Mouse (Mus musculus): ENCODE results near the gene Arid3a. TPM values are rescaled to one million over a fixed set of nuclear protein-coding genes. Genes with fewer than 3 reads are reported as not detected.

The Arid3a gene
- polyA plus RNA-seq, 1 experiment from 2014 or later: 2.8 TPM

DNA sequence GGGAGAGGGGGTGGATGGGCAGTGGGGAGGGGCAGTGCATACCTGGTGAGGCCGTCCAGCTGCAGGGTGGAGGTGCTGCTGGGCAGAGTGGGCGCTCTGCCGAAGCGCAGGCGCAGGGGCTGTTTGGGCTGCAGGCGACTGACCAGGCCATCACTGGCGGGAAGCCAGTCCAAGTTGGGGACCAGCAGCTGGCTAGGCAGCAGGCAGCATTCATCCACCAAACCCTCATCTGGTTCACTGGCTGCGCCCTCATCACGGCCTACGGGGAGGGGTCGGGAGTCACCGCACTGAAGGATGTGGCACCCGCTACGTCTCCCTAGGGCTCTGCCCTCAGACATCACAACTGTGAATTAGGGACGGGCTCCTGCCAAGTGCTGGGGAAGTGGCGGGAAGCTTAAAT is 30.5 kb upstream of the Arid3a start:
- ATAC-seq (ENCODE audit: insufficient number of reproducible peaks, insufficient read depth, low FRiP score, low read depth): no peak
- Histone ChIP-seq H3K4me1 (ENCODE audit: control insufficient read depth in 2 of 2, insufficient read depth in 2 of 2, low read length in 2 of 2) (no peaks in the 10 kb centered on the region), H3K4me3 (ENCODE audit: control insufficient read depth in 1 of 2, insufficient read depth in 1 of 2, low read depth in 1 of 2, low read length in 2 of 2) (no peak overlapping the region), H3K4me2 (ENCODE audit: low read length) (no peak overlapping the region), H3K9me3 (ENCODE audit: control insufficient read depth, low read length) (no peaks in the 10 kb centered on the region), H3K27me3 (ENCODE audit: control insufficient read depth, insufficient read depth, low read length) (no peaks in the 10 kb centered on the region), H3K9ac (ENCODE audit: low read length) (no peak overlapping the region), H3K27ac (replicated peaks in 1 of 2; ENCODE audit: control insufficient read depth in 1 of 2, insufficient read depth in 1 of 2, low read depth in 2 of 2, low read length in 2 of 2) (no peak overlapping the region), H3K36me3 (ENCODE audit: control insufficient read depth, insufficient read depth, low read length) (peaks cover 67% of the 10 kb centered on the region)
- 91% methylated on average over 16 of the region's 16 CpGs for WGBS

- H3K36me3 ChIP-seq (ENCODE audit: control insufficient read depth, insufficient read depth, low read length): peaks cover 72% of the 10 kb centered on the region
- H3K9me3 ChIP-seq (ENCODE audit: control insufficient read depth, low read length): no peaks in the 10 kb centered on the region
- no peak overlapping the region for H3K27ac ChIP-seq (replicated peaks in 1 of 2; ENCODE audit: control insufficient read depth in 1 of 2, insufficient read depth in 1 of 2, low read depth in 2 of 2, low read length in 2 of 2)
- no peaks in the 10 kb centered on the region for H3K27me3 ChIP-seq (ENCODE audit: control insufficient read depth, insufficient read depth, low read length)
- H3K4me1 ChIP-seq (ENCODE audit: control insufficient read depth in 2 of 2, insufficient read depth in 2 of 2, low read length in 2 of 2): no peaks in the 10 kb centered on the region
- no peak for ATAC-seq (ENCODE audit: insufficient number of reproducible peaks, insufficient read depth, low FRiP score, low read depth)
- H3K4me3 ChIP-seq (ENCODE audit: control insufficient read depth in 1 of 2, insufficient read depth in 1 of 2, low read depth in 1 of 2, low read length in 2 of 2): no peak overlapping the region
- H3K9ac ChIP-seq (ENCODE audit: low read length): no peak overlapping the region
- WGBS: 89% methylated on average over 13 of the region's 13 CpGs
- H3K4me2 ChIP-seq (ENCODE audit: low read length): no peak overlapping the region
Observed at GRCm38 (mm10) chr10:79896814-79897213, 30.0 kb upstream of the Arid3a start.

- Histone ChIP-seq H3K4me1 (ENCODE audit: control insufficient read depth in 2 of 2, insufficient read depth in 2 of 2, low read length in 2 of 2) (no peaks in the 10 kb centered on the region), H3K36me3 (ENCODE audit: control insufficient read depth, insufficient read depth, low read length) (peaks cover 79% of the 10 kb centered on the region), H3K4me2 (ENCODE audit: low read length) (no peak overlapping the region), H3K9ac (ENCODE audit: low read length) (no peak overlapping the region), H3K27ac (replicated peaks in 1 of 2; ENCODE audit: control insufficient read depth in 1 of 2, insufficient read depth in 1 of 2, low read depth in 2 of 2, low read length in 2 of 2) (no peak overlapping the region), H3K4me3 (ENCODE audit: control insufficient read depth in 1 of 2, insufficient read depth in 1 of 2, low read depth in 1 of 2, low read length in 2 of 2) (no peak overlapping the region), H3K27me3 (ENCODE audit: control insufficient read depth, insufficient read depth, low read length) (no peaks in the 10 kb centered on the region), H3K9me3 (ENCODE audit: control insufficient read depth, low read length) (no peaks in the 10 kb centered on the region)
- 57% methylated on average over 20 of the region's 20 CpGs for WGBS
- no peak for ATAC-seq (ENCODE audit: insufficient number of reproducible peaks, insufficient read depth, low FRiP score, low read depth)
Observed at GRCm38 (mm10) chr10:79897316-79898245, 29.3 kb upstream of the Arid3a start.

DNA sequence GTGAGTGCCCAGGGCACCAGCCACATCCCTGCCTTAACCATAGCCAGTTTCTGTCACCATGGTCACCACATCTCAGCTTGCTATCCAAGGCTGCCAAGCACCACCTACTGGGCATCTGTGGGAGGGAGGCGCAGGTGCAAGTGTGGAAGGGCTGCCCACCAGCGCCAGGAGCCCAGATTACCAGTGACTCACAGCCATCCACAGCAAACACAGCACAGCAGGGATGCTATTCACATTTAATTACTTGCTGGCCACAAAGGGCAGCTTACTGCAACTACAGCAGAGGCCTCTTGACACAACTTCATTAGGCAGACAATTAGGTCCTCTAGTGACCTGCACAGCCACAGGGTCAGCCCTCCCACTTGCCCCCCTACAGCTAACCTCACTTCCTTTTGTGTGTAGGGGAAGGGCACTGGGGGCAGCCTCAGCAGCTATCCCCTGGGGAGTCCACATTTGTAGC is 25.9 kb upstream of the Arid3a start:
- no peak overlapping the region for H3K4me2 ChIP-seq (ENCODE audit: low read length)
- no peaks in the 10 kb centered on the region for H3K9me3 ChIP-seq (ENCODE audit: control insufficient read depth, low read length)
- 63% methylated on average over 2 of the region's 2 CpGs for WGBS
- ATAC-seq (ENCODE audit: insufficient number of reproducible peaks, insufficient read depth, low FRiP score, low read depth): no peak
- no peak overlapping the region for H3K4me3 ChIP-seq (ENCODE audit: control insufficient read depth in 1 of 2, insufficient read depth in 1 of 2, low read depth in 1 of 2, low read length in 2 of 2)
- no peak overlapping the region for H3K9ac ChIP-seq (ENCODE audit: low read length)
- H3K27ac ChIP-seq (replicated peaks in 1 of 2; ENCODE audit: control insufficient read depth in 1 of 2, insufficient read depth in 1 of 2, low read depth in 2 of 2, low read length in 2 of 2): no peak overlapping the region
- H3K4me1 ChIP-seq (ENCODE audit: control insufficient read depth in 2 of 2, insufficient read depth in 2 of 2, low read length in 2 of 2): no peaks in the 10 kb centered on the region
- no peaks in the 10 kb centered on the region for H3K27me3 ChIP-seq (ENCODE audit: control insufficient read depth, insufficient read depth, low read length)
- peaks cover 95% of the 10 kb centered on the region for H3K36me3 ChIP-seq (ENCODE audit: control insufficient read depth, insufficient read depth, low read length)

DNA sequence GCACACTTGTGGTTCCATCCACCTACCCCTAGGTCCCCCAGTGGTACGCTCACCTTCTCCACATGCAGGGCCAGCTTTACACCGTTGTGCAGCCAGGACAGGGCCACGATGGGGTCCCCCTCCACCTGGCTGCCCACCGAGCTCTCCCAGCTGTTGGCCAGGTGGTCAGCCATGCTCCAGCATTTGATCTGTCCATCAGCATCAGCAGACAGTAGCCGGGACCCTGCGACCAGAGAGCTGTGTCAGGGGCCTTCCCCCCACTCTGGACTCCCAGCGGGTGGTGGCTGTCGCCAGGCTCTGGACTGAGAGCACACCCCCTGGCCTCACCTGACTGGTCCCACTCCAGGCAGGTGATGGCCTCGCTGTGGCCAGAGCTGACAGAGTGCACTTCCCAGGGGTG is 20.1 kb upstream of the Arid3a start:
- H3K36me3 ChIP-seq (ENCODE audit: control insufficient read depth, insufficient read depth, low read length): peaks cover 72% of the 10 kb centered on the region
- H3K9me3 ChIP-seq (ENCODE audit: control insufficient read depth, low read length): no peaks in the 10 kb centered on the region
- H3K27me3 ChIP-seq (ENCODE audit: control insufficient read depth, insufficient read depth, low read length): no peaks in the 10 kb centered on the region
- H3K9ac ChIP-seq (ENCODE audit: low read length): no peak overlapping the region
- no peak overlapping the region for H3K4me3 ChIP-seq (ENCODE audit: control insufficient read depth in 1 of 2, insufficient read depth in 1 of 2, low read depth in 1 of 2, low read length in 2 of 2)
- H3K27ac ChIP-seq (replicated peaks in 1 of 2; ENCODE audit: control insufficient read depth in 1 of 2, insufficient read depth in 1 of 2, low read depth in 2 of 2, low read length in 2 of 2): no peak overlapping the region
- WGBS: 97% methylated on average over 9 of the region's 9 CpGs
- peaks cover 0 to 5% of the 10 kb centered on the region in 2 experiments; a peak in 2 of 4 replicates for H3K4me1 ChIP-seq (ENCODE audit: control insufficient read depth in 2 of 2, insufficient read depth in 2 of 2, low read length in 2 of 2)
- no peak overlapping the region for H3K4me2 ChIP-seq (ENCODE audit: low read length)
- no peak for ATAC-seq (ENCODE audit: insufficient number of reproducible peaks, insufficient read depth, low FRiP score, low read depth)

DNA sequence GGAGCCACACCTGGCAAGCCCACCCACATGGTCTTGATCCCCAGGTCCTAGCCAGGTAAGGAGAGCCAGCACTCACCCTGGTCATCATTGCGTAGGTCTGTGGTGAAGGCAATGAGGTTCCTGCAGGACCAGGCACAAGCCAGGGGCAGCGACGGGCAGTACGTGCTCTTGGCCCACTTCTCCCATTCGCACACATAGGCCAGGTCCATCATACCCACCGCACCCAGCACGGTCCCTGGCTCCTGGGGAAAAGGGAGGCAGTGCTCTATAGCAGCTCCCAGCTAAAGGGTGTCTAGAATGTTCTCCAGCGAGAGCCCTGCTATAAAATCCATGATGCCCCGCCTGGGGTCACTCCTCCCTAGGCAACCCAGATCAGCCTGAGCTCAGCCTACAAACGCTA is 19.4 kb upstream of the Arid3a start:
- no peak overlapping the region for H3K4me2 ChIP-seq (ENCODE audit: low read length)
- no peaks in the 10 kb centered on the region for H3K9me3 ChIP-seq (ENCODE audit: control insufficient read depth, low read length)
- peaks cover 71% of the 10 kb centered on the region for H3K36me3 ChIP-seq (ENCODE audit: control insufficient read depth, insufficient read depth, low read length)
- peaks cover 0 to 5% of the 10 kb centered on the region in 2 experiments; a peak in 2 of 4 replicates for H3K4me1 ChIP-seq (ENCODE audit: control insufficient read depth in 2 of 2, insufficient read depth in 2 of 2, low read length in 2 of 2)
- H3K4me3 ChIP-seq (ENCODE audit: control insufficient read depth in 1 of 2, insufficient read depth in 1 of 2, low read depth in 1 of 2, low read length in 2 of 2): no peak overlapping the region
- no peaks in the 10 kb centered on the region for H3K27me3 ChIP-seq (ENCODE audit: control insufficient read depth, insufficient read depth, low read length)
- no peak overlapping the region for H3K27ac ChIP-seq (replicated peaks in 1 of 2; ENCODE audit: control insufficient read depth in 1 of 2, insufficient read depth in 1 of 2, low read depth in 2 of 2, low read length in 2 of 2)
- no peak for ATAC-seq (ENCODE audit: insufficient number of reproducible peaks, insufficient read depth, low FRiP score, low read depth)
- H3K9ac ChIP-seq (ENCODE audit: low read length): no peak overlapping the region
- 95% methylated on average over 10 of the region's 10 CpGs for WGBS

- Histone ChIP-seq H3K4me2 (ENCODE audit: low read length) (peak within 1 kb of the TSS; percentile 63), H3K4me3 (ENCODE audit: control insufficient read depth in 1 of 2, insufficient read depth in 1 of 2, low read depth in 1 of 2, low read length in 2 of 2) (peak within 1 kb of the TSS; percentile 72 to 89), H3K27me3 (ENCODE audit: control insufficient read depth, insufficient read depth, low read length) (no peaks in the 10 kb centered on the region), H3K9me3 (ENCODE audit: control insufficient read depth, low read length) (no peaks in the 10 kb centered on the region), H3K36me3 (ENCODE audit: control insufficient read depth, insufficient read depth, low read length) (peaks cover 63% of the 10 kb centered on the region), H3K4me1 (ENCODE audit: control insufficient read depth in 2 of 2, insufficient read depth in 2 of 2, low read length in 2 of 2) (peaks cover 0 to 5% of the 10 kb centered on the region in 2 experiments; a peak in 2 of 4 replicates), H3K9ac (ENCODE audit: low read length) (peak within 1 kb of the TSS; percentile 92), H3K27ac (replicated peaks in 1 of 2; ENCODE audit: control insufficient read depth in 1 of 2, insufficient read depth in 1 of 2, low read depth in 2 of 2, low read length in 2 of 2) (peak within 1 kb of the TSS; percentile 94 to 97)
- peak; percentile 95 for ATAC-seq (ENCODE audit: insufficient number of reproducible peaks, insufficient read depth, low FRiP score, low read depth)
- 2% methylated on average over 52 of the region's 52 CpGs for WGBS
Observed at GRCm38 (mm10) chr10:79908167-79909091, 18.4 kb upstream of the Arid3a start, which contains the start of gene Med16. Gene Med16, minus strand, starts transcription at chr10:79908923.
